Mouse (Mus musculus): ENCODE measurements around the gene Taldo1. TPM values are rescaled to one million over a fixed set of nuclear protein-coding genes. Genes with fewer than 3 reads are reported as not detected.

Gene Taldo1
- 108 and 138 TPM in 2 replicates for total RNA-seq (2015; ENCODE audit: low replicate concordance)
- total RNA-seq (2017; ENCODE audit: low replicate concordance): 354 and 496 TPM in 2 replicates

- peak; percentile 76 for ATAC-seq (replicated peaks; ENCODE audit: low FRiP score, poor library complexity, severe bottlenecking)
Observed at GRCm38 (mm10) chr7:141391625-141392551, at the start of gene Taldo1. TSS of gene Taldo1 (plus strand) at chr7:141392199.

- no peak for ATAC-seq (replicated peaks; ENCODE audit: low FRiP score, poor library complexity, severe bottlenecking)
Observed at GRCm38 (mm10) chr7:141343230-141343629, 48.8 kb upstream of the Taldo1 start.

- no peak for ATAC-seq (replicated peaks; ENCODE audit: low FRiP score, poor library complexity, severe bottlenecking)
Observed at GRCm38 (mm10) chr7:141343696-141344095, 48.3 kb upstream of the Taldo1 start.

GRCm38 (mm10) chr7:141344787-141345186 lies 47.2 kb upstream of the Taldo1 start:
- ATAC-seq (replicated peaks; ENCODE audit: low FRiP score, poor library complexity, severe bottlenecking): no peak

GRCm38 (mm10) chr7:141351061-141351460 lies 40.9 kb upstream of the Taldo1 start:
- no peak for ATAC-seq (replicated peaks; ENCODE audit: low FRiP score, poor library complexity, severe bottlenecking)

- ATAC-seq (replicated peaks; ENCODE audit: low FRiP score, poor library complexity, severe bottlenecking): no peak
Observed at GRCm38 (mm10) chr7:141355051-141355450, 36.9 kb upstream of the Taldo1 start.

GRCm38 (mm10) chr7:141355626-141356326 lies 36.2 kb upstream of the Taldo1 start:
- ATAC-seq (replicated peaks; ENCODE audit: low FRiP score, poor library complexity, severe bottlenecking): no peak

- ATAC-seq (replicated peaks; ENCODE audit: low FRiP score, poor library complexity, severe bottlenecking): no peak
Observed at GRCm38 (mm10) chr7:141356971-141357370, 35.0 kb upstream of the Taldo1 start.

GRCm38 (mm10) chr7:141361510-141361909 lies 30.5 kb upstream of the Taldo1 start:
- ATAC-seq (replicated peaks; ENCODE audit: low FRiP score, poor library complexity, severe bottlenecking): no peak

GRCm38 (mm10) chr7:141363106-141363751 lies 28.8 kb upstream of the Taldo1 start:
- peak; percentile 75 for ATAC-seq (replicated peaks; ENCODE audit: low FRiP score, poor library complexity, severe bottlenecking)

GRCm38 (mm10) chr7:141363752-141364125 lies 28.3 kb upstream of the Taldo1 start:
- ATAC-seq (replicated peaks; ENCODE audit: low FRiP score, poor library complexity, severe bottlenecking): peak; percentile 37

- peak; percentile 82 for ATAC-seq (replicated peaks; ENCODE audit: low FRiP score, poor library complexity, severe bottlenecking)
Observed at GRCm38 (mm10) chr7:141364349-141365048, 27.5 kb upstream of the Taldo1 start.

- ATAC-seq (replicated peaks; ENCODE audit: low FRiP score, poor library complexity, severe bottlenecking): no peak
Observed at GRCm38 (mm10) chr7:141365049-141365445, 27.0 kb upstream of the Taldo1 start.

- no peak for ATAC-seq (replicated peaks; ENCODE audit: low FRiP score, poor library complexity, severe bottlenecking)
Observed at GRCm38 (mm10) chr7:141367358-141367757, 24.6 kb upstream of the Taldo1 start.

GRCm38 (mm10) chr7:141369918-141370317 lies 22.1 kb upstream of the Taldo1 start:
- no peak for ATAC-seq (replicated peaks; ENCODE audit: low FRiP score, poor library complexity, severe bottlenecking)

GRCm38 (mm10) chr7:141371942-141372595 lies 19.9 kb upstream of the Taldo1 start:
- no peak for ATAC-seq (replicated peaks; ENCODE audit: low FRiP score, poor library complexity, severe bottlenecking)

- no peak for ATAC-seq (replicated peaks; ENCODE audit: low FRiP score, poor library complexity, severe bottlenecking)
Observed at GRCm38 (mm10) chr7:141373611-141374010, 18.4 kb upstream of the Taldo1 start.

GRCm38 (mm10) chr7:141374399-141374798 lies 17.6 kb upstream of the Taldo1 start:
- no peak for ATAC-seq (replicated peaks; ENCODE audit: low FRiP score, poor library complexity, severe bottlenecking)

- no peak for ATAC-seq (replicated peaks; ENCODE audit: low FRiP score, poor library complexity, severe bottlenecking)
Observed at GRCm38 (mm10) chr7:141379584-141379983, 12.4 kb upstream of the Taldo1 start.

Measured in erythroid progenitor cell, adult 5-6 weeks (primary cell).